Mouse (Mus musculus): Measurements from ENCODE around the gene Cped1. TPM values are rescaled to one million over a fixed set of nuclear protein-coding genes. Genes with fewer than 3 reads are reported as not detected.
A peak's percentile ranks its signal among the peaks of the same experiment; 100 is the strongest.

The Cped1 gene
- total and polyA plus RNA-seq, 2 experiments from 2014 or later, result 3.6 to 13.2 TPM

- Histone ChIP-seq H3K4me3 (ENCODE audit: low read depth, low read length) (no peak overlapping the region), H3K9me3 (replicated peaks; ENCODE audit: control insufficient read depth, low read length) (no peaks in the 10 kb centered on the region), H3K9ac (replicated peaks; ENCODE audit: low read depth, low read length) (no peak overlapping the region), H3K4me1 (ENCODE audit: control insufficient read depth, insufficient read depth) (peaks cover 4% of the 10 kb centered on the region; the same call in 1 of the 2 replicates), H3K4me2 (ENCODE audit: low read depth, low read length) (no peak overlapping the region), H3K27ac (ENCODE audit: low read depth) (no peak overlapping the region), H3K27me3 (ENCODE audit: control insufficient read depth, insufficient read depth, low read length) (no peaks in the 10 kb centered on the region), H3K36me3 (replicated peaks; ENCODE audit: control insufficient read depth, insufficient read depth, low read length) (no peaks in the 10 kb centered on the region)
- no peak for ATAC-seq (ENCODE audit: insufficient read depth, low read depth)
- DNase-seq (ENCODE audit: low spot score), result no peak
- TF ChIP-seq CTCF (IDR thresholded peaks at IDR 0.05; ENCODE audit: low read depth) (no peak), EP300 (IDR thresholded peaks at IDR 0.05; ENCODE audit: low read depth) (no peak)
- 75% methylated on average over 4 of the region's 4 CpGs for WGBS
These were observed 280.3 kb downstream of the Cped1 start for GRCm38 (mm10) chr6:22266018-22266417.

- Histone ChIP-seq H3K36me3 (replicated peaks; ENCODE audit: control insufficient read depth, insufficient read depth, low read length) (no peaks in the 10 kb centered on the region), H3K4me1 (ENCODE audit: control insufficient read depth, insufficient read depth) (peaks cover 4% of the 10 kb centered on the region; the same call in 1 of the 2 replicates), H3K9ac (replicated peaks; ENCODE audit: low read depth, low read length) (no peak overlapping the region), H3K9me3 (replicated peaks; ENCODE audit: control insufficient read depth, low read length) (no peaks in the 10 kb centered on the region), H3K4me3 (ENCODE audit: low read depth, low read length) (no peak overlapping the region), H3K27me3 (ENCODE audit: control insufficient read depth, insufficient read depth, low read length) (no peaks in the 10 kb centered on the region), H3K27ac (ENCODE audit: low read depth) (no peak overlapping the region), H3K4me2 (ENCODE audit: low read depth, low read length) (no peak overlapping the region)
- TF ChIP-seq CTCF (IDR thresholded peaks at IDR 0.05; ENCODE audit: low read depth) (no peak), EP300 (IDR thresholded peaks at IDR 0.05; ENCODE audit: low read depth) (no peak)
- 85% methylated on average over 5 of the region's 5 CpGs for WGBS
- DNase-seq (ENCODE audit: low spot score), result no peak
- ATAC-seq (ENCODE audit: insufficient read depth, low read depth), result no peak
These were observed 282.3 kb downstream of the Cped1 start for GRCm38 (mm10) chr6:22267807-22268667.

- no peak overlapping the region for H3K27ac ChIP-seq (ENCODE audit: low read depth)
- H3K4me3 ChIP-seq (ENCODE audit: low read depth, low read length), result no peak overlapping the region
- no peaks in the 10 kb centered on the region for H3K36me3 ChIP-seq (replicated peaks; ENCODE audit: control insufficient read depth, insufficient read depth, low read length)
- peaks cover 4% of the 10 kb centered on the region; the same call in 1 of the 2 replicates for H3K4me1 ChIP-seq (ENCODE audit: control insufficient read depth, insufficient read depth)
- no peak overlapping the region for H3K9ac ChIP-seq (replicated peaks; ENCODE audit: low read depth, low read length)
- no peak for DNase-seq (ENCODE audit: low spot score)
- no peak for ATAC-seq (ENCODE audit: insufficient read depth, low read depth)
- H3K27me3 ChIP-seq (ENCODE audit: control insufficient read depth, insufficient read depth, low read length), result no peaks in the 10 kb centered on the region
- H3K4me2 ChIP-seq (ENCODE audit: low read depth, low read length), result no peak overlapping the region
- no peak for TF ChIP-seq EP300 (IDR thresholded peaks at IDR 0.05; ENCODE audit: low read depth)
- no peak for TF ChIP-seq CTCF (IDR thresholded peaks at IDR 0.05; ENCODE audit: low read depth)
- no peaks in the 10 kb centered on the region for H3K9me3 ChIP-seq (replicated peaks; ENCODE audit: control insufficient read depth, low read length)
These were observed 283.0 kb downstream of the Cped1 start for GRCm38 (mm10) chr6:22268677-22269076.

GRCm38 (mm10) chr6:22269840-22270521, 284.3 kb downstream of the Cped1 start:
- peak; percentile 35 for DNase-seq (ENCODE audit: low spot score)
- WGBS, result 33% methylated on average over 8 of the region's 8 CpGs
- Histone ChIP-seq H3K27ac (ENCODE audit: low read depth) (no peak overlapping the region), H3K36me3 (replicated peaks; ENCODE audit: control insufficient read depth, insufficient read depth, low read length) (no peaks in the 10 kb centered on the region), H3K4me2 (ENCODE audit: low read depth, low read length) (peak overlapping the region; percentile 18; the same call in 1 of the 2 replicates), H3K9ac (replicated peaks; ENCODE audit: low read depth, low read length) (no peak overlapping the region), H3K4me3 (ENCODE audit: low read depth, low read length) (no peak overlapping the region), H3K9me3 (replicated peaks; ENCODE audit: control insufficient read depth, low read length) (no peaks in the 10 kb centered on the region), H3K27me3 (ENCODE audit: control insufficient read depth, insufficient read depth, low read length) (no peaks in the 10 kb centered on the region), H3K4me1 (ENCODE audit: control insufficient read depth, insufficient read depth) (peaks cover 4% of the 10 kb centered on the region; the same call in 1 of the 2 replicates)
- TF ChIP-seq EP300 (IDR thresholded peaks at IDR 0.05; ENCODE audit: low read depth) (no peak), CTCF (IDR thresholded peaks at IDR 0.05; ENCODE audit: low read depth) (no peak)
- ATAC-seq (ENCODE audit: insufficient read depth, low read depth), result no peak

GRCm38 (mm10) chr6:22277941-22278340, 292.2 kb downstream of the Cped1 start:
- 82% methylated on average over 3 of the region's 3 CpGs for WGBS
- no peaks in the 10 kb centered on the region for H3K36me3 ChIP-seq (replicated peaks; ENCODE audit: control insufficient read depth, insufficient read depth, low read length)
- H3K9ac ChIP-seq (replicated peaks; ENCODE audit: low read depth, low read length), result no peak overlapping the region
- H3K27me3 ChIP-seq (ENCODE audit: control insufficient read depth, insufficient read depth, low read length), result no peaks in the 10 kb centered on the region
- ATAC-seq (ENCODE audit: insufficient read depth, low read depth), result no peak
- H3K27ac ChIP-seq (ENCODE audit: low read depth), result no peak overlapping the region
- H3K4me2 ChIP-seq (ENCODE audit: low read depth, low read length), result no peak overlapping the region
- H3K4me1 ChIP-seq (ENCODE audit: control insufficient read depth, insufficient read depth), result no peaks in the 10 kb centered on the region
- no peak overlapping the region for H3K4me3 ChIP-seq (ENCODE audit: low read depth, low read length)
- TF ChIP-seq CTCF (IDR thresholded peaks at IDR 0.05; ENCODE audit: low read depth) (no peak), EP300 (IDR thresholded peaks at IDR 0.05; ENCODE audit: low read depth) (no peak)
- no peaks in the 10 kb centered on the region for H3K9me3 ChIP-seq (replicated peaks; ENCODE audit: control insufficient read depth, low read length)
- DNase-seq (ENCODE audit: low spot score), result no peak
